9 mouse cellular contexts compared by ENCODE assay signal in genomic region chr11:83467120-83467652, GRCm38 (mm10). TPM values are rescaled to one million over a fixed set of nuclear protein-coding genes. Genes with fewer than 3 reads are reported as not detected.
DNase-seq lines count a peak whose midpoint lies in the region; ATAC-seq and TF ChIP-seq lines count a peak whose summit lies in the region.
"Had no signal": no experiment of that assay in that cellular context is flagged by ENCODE, and none has a peak within 500 bp of the region (broad histone marks: within the 10 kb centered on the region; RNA-seq: fewer than 3 reads in every experiment).

No protein-coding gene starts in this region.

- peak; percentile 38; the same call in 1 of the 2 replicates for ATAC-seq in forebrain, embryonic 16.5 days
- peak; percentile 90 for ATAC-seq in lung, postnatal 0 days

- WGBS in forebrain, embryonic 16.5 days: 35% methylated on average over 11 of the region's 11 CpGs
- 17% methylated on average over 11 of the region's 11 CpGs for WGBS in lung, postnatal 0 days
- WGBS in thymus, adult 2 months: 41% methylated on average over 11 of the region's 11 CpGs

- intact Hi-C loops in left cerebral cortex, postnatal 10 days (cut with DNase I): no loop called here

- no peaks in the 10 kb centered on the region for H3K36me3 ChIP-seq in forebrain, embryonic 16.5 days (ENCODE audit: control insufficient read depth, insufficient read depth)
- no peaks in the 10 kb centered on the region for H3K36me3 ChIP-seq in lung, postnatal 0 days (ENCODE audit: insufficient read depth, low read length)
- no peaks in the 10 kb centered on the region for H3K36me3 ChIP-seq in thymus, adult 2 months (ENCODE audit: control insufficient read depth, insufficient read depth, low read length)

- H3K27ac ChIP-seq in forebrain, embryonic 16.5 days (ENCODE audit: low read length): 0 out of 2 replicates have a peak overlapping the region, but pooled peaks have one; percentile 9
- no peak overlapping the region; the same call in 1 of the 2 replicates for H3K27ac ChIP-seq in lung, postnatal 0 days (ENCODE audit: low read length)
- H3K27ac ChIP-seq in thymus, adult 2 months (ENCODE audit: control insufficient read depth, insufficient read depth, low read length): no peak overlapping the region

- H3K9ac ChIP-seq in forebrain, embryonic 16.5 days (replicated peaks; ENCODE audit: low read depth, low read length): no peak overlapping the region
- H3K9ac ChIP-seq in lung, postnatal 0 days (replicated peaks; ENCODE audit: low read depth): no peak overlapping the region

- no peak for TF ChIP-seq POLR2A in thymus, adult 2 months (IDR thresholded peaks at IDR 0.05; ENCODE audit: control insufficient read depth, extremely low read depth, insufficient read depth, low read length, poor library complexity)

- H3K9me3 ChIP-seq in forebrain, embryonic 16.5 days (ENCODE audit: control insufficient read depth, low read length): no peaks in the 10 kb centered on the region
- H3K9me3 ChIP-seq in lung, postnatal 0 days (ENCODE audit: low read length): no peaks in the 10 kb centered on the region

- TF ChIP-seq EP300 in lung, postnatal 0 days (IDR thresholded peaks at IDR 0.05): peak; percentile 85

- DNase-seq in left cerebral cortex, postnatal 10 days (ENCODE audit: extremely low spot score in 1 of 2, low spot score in 2 of 2): peak; percentile 36 to 92
- DNase-seq in left cerebral cortex, adult 11 months (ENCODE audit: low spot score): no peak
- peak; percentile 60 to 82 for DNase-seq in adrenal gland, postnatal 36 days
- DNase-seq in heart, postnatal 4 days: peak; percentile 87
- peak; percentile 80 for DNase-seq in lung, postnatal 0 days (ENCODE audit: low spot score)
- no peak for DNase-seq in thymus, adult 2 months
- DNase-seq in embryo, embryonic 10 days (ENCODE audit: low spot score): no peak

- H3K4me1 ChIP-seq in forebrain, embryonic 16.5 days (replicated peaks; ENCODE audit: control insufficient read depth, insufficient read depth, low read length): peaks cover 25% of the 10 kb centered on the region
- H3K4me1 ChIP-seq in lung, postnatal 0 days (ENCODE audit: insufficient read depth, low read depth, low read length): peaks cover 6% of the 10 kb centered on the region; the same call in 1 of the 2 replicates
- H3K4me1 ChIP-seq in thymus, adult 2 months (replicated peaks; ENCODE audit: control insufficient read depth, insufficient read depth, low read length): peaks cover 7% of the 10 kb centered on the region

- no peak overlapping the region for H3K4me2 ChIP-seq in forebrain, embryonic 16.5 days (ENCODE audit: low read length)
- H3K4me2 ChIP-seq in lung, postnatal 0 days (replicated peaks; ENCODE audit: low read depth, low read length): no peak overlapping the region

- TF ChIP-seq CTCF in lung, postnatal 0 days (IDR thresholded peaks at IDR 0.05): peak; percentile 24; the same call in 1 of the 2 replicates
- TF ChIP-seq CTCF in thymus, adult 2 months (IDR thresholded peaks at IDR 0.05; ENCODE audit: borderline replicate concordance, control insufficient read depth, extremely low read depth, insufficient read depth, low read length, poor library complexity): no peak

- peaks cover 14% of the 10 kb centered on the region for H3K27me3 ChIP-seq in forebrain, embryonic 16.5 days (replicated peaks; ENCODE audit: control insufficient read depth, insufficient read depth, low read length)
- H3K27me3 ChIP-seq in lung, postnatal 0 days (replicated peaks; ENCODE audit: insufficient read depth, low read length): 0 out of 2 replicates have a peak, but pooled peaks cover 4% of the 10 kb centered on the region
- peaks cover 10% of the 10 kb centered on the region; the same call in 1 of the 2 replicates for H3K27me3 ChIP-seq in thymus, adult 2 months (ENCODE audit: control insufficient read depth, insufficient read depth, low read length)

- no peak overlapping the region for H3K4me3 ChIP-seq in forebrain, embryonic 16.5 days (replicated peaks; ENCODE audit: low read length)
- H3K4me3 ChIP-seq in lung, postnatal 0 days (ENCODE audit: low read depth, low read length): no peak overlapping the region
- H3K4me3 ChIP-seq in thymus, adult 2 months (ENCODE audit: control insufficient read depth, insufficient read depth, low read length): no peak overlapping the region

RNA-seq across cellular contexts. Expression of gene Mmp28, which starts 4.3 kb away (rescaled TPM):
- total RNA-seq in left cerebral cortex, postnatal 10 days (2021): 1 to 10 TPM; 3.4 to 4.0 TPM
- 10 to 100 TPM; 11.0 to 12.7 TPM for total RNA-seq in adrenal gland, postnatal 36 days (2021)
- polyA plus RNA-seq in forebrain, embryonic 16.5 days (2015; fragmentation: Nextera tagmentation; extraction: Ambion mirVana): 1.8 and 1.9 TPM in 2 replicates
- 1 to 10 TPM; 7.0 to 7.1 TPM for total RNA-seq in heart, postnatal 4 days (2021)
- 4.2 and 5.1 TPM in 2 replicates for polyA plus RNA-seq in lung, postnatal 0 days (2015; fragmentation: Nextera tagmentation; extraction: Ambion mirVana)
- polyA plus RNA-seq in thymus, adult 2 months (2012; rRNA removed): 6.0 and 8.2 TPM in 2 replicates

RNA-seq across cellular contexts. Expression of gene Taf15, which starts 5.7 kb away (rescaled TPM):
- total RNA-seq in left cerebral cortex, postnatal 10 days (2021): 10 to 100 TPM; 68.8 to 71.9 TPM
- total RNA-seq in adrenal gland, postnatal 36 days (2021): 10 to 100 TPM; 62.2 to 78.5 TPM
- polyA plus RNA-seq in forebrain, embryonic 16.5 days (2015; fragmentation: Nextera tagmentation; extraction: Ambion mirVana): 8.8 and 17.1 TPM in 2 replicates
- total RNA-seq in heart, postnatal 4 days (2021): 10 to 100 TPM; 59.2 to 62.8 TPM
- 3.2 and 4.4 TPM in 2 replicates for polyA plus RNA-seq in lung, postnatal 0 days (2015; fragmentation: Nextera tagmentation; extraction: Ambion mirVana)
- polyA plus RNA-seq in thymus, adult 2 months (2012; rRNA removed): 17.1 and 20.0 TPM in 2 replicates

RNA-seq across cellular contexts. Expression of gene 1700020L24Rik, which starts 29.7 kb away (rescaled TPM):
- total RNA-seq in left cerebral cortex, postnatal 10 days (2021): not detected
- total RNA-seq in adrenal gland, postnatal 36 days (2021): under 1 TPM; 0.30 to 0.43 TPM
- polyA plus RNA-seq in forebrain, embryonic 16.5 days (2015; fragmentation: Nextera tagmentation; extraction: Ambion mirVana): 0.26 and 1.0 TPM in 2 replicates
- total RNA-seq in heart, postnatal 4 days (2021): under 1 TPM in 1 of 2 experiments, not detected in 1; 0.56 TPM
- polyA plus RNA-seq in lung, postnatal 0 days (2015; fragmentation: Nextera tagmentation; extraction: Ambion mirVana): 0.23 and 0.54 TPM in 2 replicates
- polyA plus RNA-seq in thymus, adult 2 months (2012; rRNA removed): 1.9 and 2.0 TPM in 2 replicates
- total RNA-seq: layer of hippocampus, postnatal 14 days had no signal

RNA-seq across cellular contexts. Expression of gene Gas2l2, which starts 37.9 kb away (rescaled TPM):
- under 1 TPM in 1 of 2 experiments, not detected in 1; 0.18 TPM for total RNA-seq in left cerebral cortex, postnatal 10 days (2021)
- not detected for total RNA-seq in adrenal gland, postnatal 36 days (2021)
- 0.39 and 0.81 TPM in 2 replicates for polyA plus RNA-seq in forebrain, embryonic 16.5 days (2015; fragmentation: Nextera tagmentation; extraction: Ambion mirVana)
- not detected for total RNA-seq in heart, postnatal 4 days (2021)
- polyA plus RNA-seq in lung, postnatal 0 days (2015; fragmentation: Nextera tagmentation; extraction: Ambion mirVana): 1.8 and 2.2 TPM in 2 replicates
- polyA plus RNA-seq in thymus, adult 2 months (2012; rRNA removed): 0.10 and 0.12 TPM in 2 replicates

RNA-seq across cellular contexts. Expression of gene Heatr9, which starts 54.8 kb away (rescaled TPM):
- total RNA-seq in left cerebral cortex, postnatal 10 days (2021): not detected
- total RNA-seq in adrenal gland, postnatal 36 days (2021): not detected
- not detected in 2 replicates for polyA plus RNA-seq in forebrain, embryonic 16.5 days (2015; fragmentation: Nextera tagmentation; extraction: Ambion mirVana)
- not detected for total RNA-seq in heart, postnatal 4 days (2021)
- polyA plus RNA-seq in lung, postnatal 0 days (2015; fragmentation: Nextera tagmentation; extraction: Ambion mirVana): not detected in 2 replicates
- 0.20 TPM in 1 of 2 replicates, not detected in the other for polyA plus RNA-seq in thymus, adult 2 months (2012; rRNA removed)
- total RNA-seq: layer of hippocampus, postnatal 14 days had no signal

Comparison
In these comparisons a context has a peak if more than half of its experiments do, and no peak if none do; other contexts are left out.
1. DNase-seq: peak in left cerebral cortex, postnatal 10 days (2 of 2), adrenal gland, postnatal 36 days (2 of 2), heart, postnatal 4 days (single experiment) and lung, postnatal 0 days (single experiment); none in left cerebral cortex, adult 11 months (single experiment), thymus, adult 2 months (single experiment) and embryo, embryonic 10 days (single experiment).